Mouse (Mus musculus): ENCODE data around the gene L3hypdh. TPM values are rescaled to one million over a fixed set of nuclear protein-coding genes. Genes with fewer than 3 reads are reported as not detected.

Gene L3hypdh
- polyA plus RNA-seq (2012; rRNA removed) (5.2 and 5.7 TPM in 2 replicates), polyA plus RNA-seq (2014; fragmentation: Nextera tagmentation; extraction: Ambion mirVana) (6.0 and 7.0 TPM in 2 replicates)

- Histone ChIP-seq H3K36me3 (replicated peaks; ENCODE audit: control insufficient read depth, insufficient read depth, low read depth) (no peaks in the 10 kb centered on the region), H3K27me3 (ENCODE audit: control insufficient read depth, insufficient read depth, low read length) (peaks cover 9% of the 10 kb centered on the region; the same call in 1 of the 2 replicates), H3K27ac (peak within 1 kb of the TSS; percentile 66), H3K4me2 (ENCODE audit: low read depth) (peak within 1 kb of the TSS; percentile 90), H3K4me3 (ENCODE audit: insufficient read depth in 1 of 2, low read depth in 2 of 2, low read length in 2 of 2) (peak within 1 kb of the TSS; percentile 84 to 91), H3K9ac (replicated peaks) (peak within 1 kb of the TSS; percentile 78), H3K4me1 (replicated peaks; ENCODE audit: control insufficient read depth in 2 of 2, insufficient read depth in 2 of 2, low read length in 1 of 2) (peaks cover 0 to 3% of the 10 kb centered on the region in 2 experiments; a peak in 3 of 4 replicates), H3K9me3 (ENCODE audit: control insufficient read depth, low read length) (no peaks in the 10 kb centered on the region)
- WGBS (ENCODE audit: insufficient replicate concordance) = under 1% methylated on average over 60 of the region's 60 CpGs
- TF ChIP-seq EP300 (IDR thresholded peaks at IDR 0.05; ENCODE audit: low read depth) (no peak), CTCF (IDR thresholded peaks at IDR 0.05; ENCODE audit: low read depth) (no peak)
- ATAC-seq (ENCODE audit: insufficient read depth) = peak; percentile 89
- peak; percentile 94 to 96 (median 95) for DNase-seq (ENCODE audit: low read depth in 3 of 3, low spot score in 3 of 3)
Measured at GRCm38 (mm10) chr12:72085329-72086165, at the start of gene L3hypdh, which contains the start of gene Jkamp. Gene L3hypdh (minus strand): TSS chr12:72085439. Gene Jkamp (plus strand): TSS chr12:72085589.

- no peak overlapping the region for H3K4me3 ChIP-seq (ENCODE audit: insufficient read depth in 1 of 2, low read depth in 2 of 2, low read length in 2 of 2)
- H3K27ac ChIP-seq = no peak overlapping the region
- no peak overlapping the region for H3K4me2 ChIP-seq (ENCODE audit: low read depth)
- no peaks in the 10 kb centered on the region for H3K36me3 ChIP-seq (replicated peaks; ENCODE audit: control insufficient read depth, insufficient read depth, low read depth)
- 71% methylated on average over 10 of the region's 10 CpGs for WGBS (ENCODE audit: insufficient replicate concordance)
- no peaks in the 10 kb centered on the region for H3K9me3 ChIP-seq (ENCODE audit: control insufficient read depth, low read length)
- no peaks in the 10 kb centered on the region for H3K4me1 ChIP-seq (replicated peaks; ENCODE audit: control insufficient read depth in 2 of 2, insufficient read depth in 2 of 2, low read length in 1 of 2)
- ATAC-seq (ENCODE audit: insufficient read depth) = no peak
- no peak for DNase-seq (ENCODE audit: low read depth in 3 of 3, low spot score in 3 of 3)
- H3K27me3 ChIP-seq (ENCODE audit: control insufficient read depth, insufficient read depth, low read length) = no peaks in the 10 kb centered on the region
- H3K9ac ChIP-seq (replicated peaks) = no peak overlapping the region
- no peak for TF ChIP-seq EP300 (IDR thresholded peaks at IDR 0.05; ENCODE audit: low read depth)
- no peak for TF ChIP-seq CTCF (IDR thresholded peaks at IDR 0.05; ENCODE audit: low read depth)
Measured at GRCm38 (mm10) chr12:72129203-72129602, 44.0 kb upstream of the L3hypdh start.

DNA sequence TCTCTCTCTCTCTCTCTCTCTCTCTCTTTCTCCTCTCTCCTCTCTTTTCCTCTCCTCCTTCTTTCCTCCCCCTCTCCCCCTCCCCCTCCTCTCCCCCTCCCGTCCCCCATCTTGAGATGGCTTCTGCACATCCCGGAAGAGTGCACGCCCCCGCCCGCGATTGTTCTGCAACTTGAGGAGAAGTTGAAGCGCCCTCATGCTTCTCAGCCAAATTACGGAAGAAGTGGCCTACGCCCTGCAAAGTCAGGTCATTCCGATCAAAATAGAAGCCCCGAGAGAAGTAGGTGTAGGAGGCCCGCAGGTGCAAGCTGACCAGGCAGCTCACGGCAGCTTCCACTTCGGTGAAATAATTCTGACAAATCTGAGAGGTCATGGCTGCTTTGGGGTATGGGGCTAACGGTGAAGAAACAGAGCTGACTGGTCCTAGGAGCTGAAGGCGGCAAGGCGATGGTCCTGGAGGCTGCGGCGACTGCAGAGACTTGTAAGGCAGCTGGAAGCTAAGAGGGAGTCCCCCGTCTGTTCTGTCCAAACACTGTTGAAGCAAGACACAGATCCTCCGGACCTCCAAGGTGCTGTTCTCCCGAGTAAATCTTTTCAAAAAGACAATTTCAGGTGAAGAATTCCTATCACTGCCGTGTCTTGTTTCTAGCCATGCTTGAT is 30.6 kb upstream of the L3hypdh start:
- Histone ChIP-seq H3K36me3 (replicated peaks; ENCODE audit: control insufficient read depth, insufficient read depth, low read depth) (no peaks in the 10 kb centered on the region), H3K9ac (replicated peaks) (no peak overlapping the region), H3K9me3 (ENCODE audit: control insufficient read depth, low read length) (no peaks in the 10 kb centered on the region), H3K4me2 (ENCODE audit: low read depth) (no peak overlapping the region), H3K4me1 (replicated peaks; ENCODE audit: control insufficient read depth in 2 of 2, insufficient read depth in 2 of 2, low read length in 1 of 2) (no peaks in the 10 kb centered on the region), H3K27ac (no peak overlapping the region), H3K4me3 (ENCODE audit: insufficient read depth in 1 of 2, low read depth in 2 of 2, low read length in 2 of 2) (no peak overlapping the region), H3K27me3 (ENCODE audit: control insufficient read depth, insufficient read depth, low read length) (no peaks in the 10 kb centered on the region)
- WGBS (ENCODE audit: insufficient replicate concordance) = 63% methylated on average over 22 of the region's 23 CpGs
- DNase-seq (ENCODE audit: low read depth in 3 of 3, low spot score in 3 of 3) (no peak), ATAC-seq (ENCODE audit: insufficient read depth) (no peak)
- no peak for TF ChIP-seq EP300 (IDR thresholded peaks at IDR 0.05; ENCODE audit: low read depth)
- TF ChIP-seq CTCF (IDR thresholded peaks at IDR 0.05; ENCODE audit: low read depth) = no peak

GRCm38 (mm10) chr12:72115126-72115525 is 29.9 kb upstream of the L3hypdh start:
- ATAC-seq (ENCODE audit: insufficient read depth) (no peak), DNase-seq (ENCODE audit: low read depth in 3 of 3, low spot score in 3 of 3) (no peak)
- Histone ChIP-seq H3K4me3 (ENCODE audit: insufficient read depth in 1 of 2, low read depth in 2 of 2, low read length in 2 of 2) (no peak overlapping the region), H3K27me3 (ENCODE audit: control insufficient read depth, insufficient read depth, low read length) (no peaks in the 10 kb centered on the region), H3K4me1 (replicated peaks; ENCODE audit: control insufficient read depth in 2 of 2, insufficient read depth in 2 of 2, low read length in 1 of 2) (no peaks in the 10 kb centered on the region), H3K9ac (replicated peaks) (no peak overlapping the region), H3K9me3 (ENCODE audit: control insufficient read depth, low read length) (no peaks in the 10 kb centered on the region), H3K27ac (no peak overlapping the region), H3K36me3 (replicated peaks; ENCODE audit: control insufficient read depth, insufficient read depth, low read depth) (no peaks in the 10 kb centered on the region), H3K4me2 (ENCODE audit: low read depth) (no peak overlapping the region)
- WGBS (ENCODE audit: insufficient replicate concordance) = 65% methylated on average over 6 of the region's 6 CpGs
- no peak for TF ChIP-seq EP300 (IDR thresholded peaks at IDR 0.05; ENCODE audit: low read depth)
